Mouse (Mus musculus) megakaryocyte, embryonic 14.5 days (primary cell): ENCODE data around the gene Slc43a2. TPM values are rescaled to one million over a fixed set of nuclear protein-coding genes. Genes with fewer than 3 reads are reported as not detected.
"Not testable (repeated sequence)": the region's sequence is repeated elsewhere in the genome, so short reads cannot be mapped to it uniquely, and the experiment has no call there.

Experiments
- H3K27me3 ChIP-seq: replicated peaks from 2 replicates; pipeline ENCODE3; 2012; ENCODE audit warnings: inconsistent platforms
- H3K36me3 ChIP-seq: replicated peaks from 2 replicates; pipeline ENCODE3; 2012; ENCODE audit warnings: low read length, inconsistent platforms, mixed read lengths
- H3K4me1 ChIP-seq: 2 replicates; pipeline ENCODE4 v1.6.1; 2012; ENCODE audit warnings: inconsistent platforms
- H3K4me3 ChIP-seq: replicated peaks from 2 replicates; pipeline ENCODE3; 2012; ENCODE audit warnings: moderate library complexity, mild to moderate bottlenecking, inconsistent platforms
- H3K9me3 ChIP-seq: 2 replicates; pipeline ENCODE4 v1.6.1; 2012; ENCODE audit warnings: inconsistent platforms
- FLI1 ChIP-seq: IDR thresholded peaks from 2 replicates; pipeline ENCODE4 v1.6.1; 2012; ENCODE audit warnings: low read length, inconsistent platforms, mixed read lengths
- GATA1 ChIP-seq: IDR thresholded peaks from 3 replicates; pipeline ENCODE4 v1.6.1; 2012; ENCODE audit warnings: mixed read lengths, low read length, inconsistent platforms, borderline replicate concordance
- polyA plus RNA-seq: library from polyadenylated mRNA; stranded (reverse); fragments of >175 nt; gene quantifications from 2 replicates; pipeline ENCODE4 v1.2.3, GENCODE M21; 2012; ENCODE audit warnings: low replicate concordance; ENCODE audit not compliant: insufficient read depth

Gene Slc43a2
- polyA plus RNA-seq, 1 experiment: 35.4 TPM

- Histone ChIP-seq H3K36me3 (peaks cover 85% of the 10 kb centered on the region), H3K27me3 (no peaks in the 10 kb centered on the region), H3K4me3 (no peak overlapping the region), H3K4me1 (peaks cover 57% of the 10 kb centered on the region), H3K9me3 (no peaks in the 10 kb centered on the region)
- TF ChIP-seq GATA1 (no peak), FLI1 (no peak)
Observed at GRCm38 (mm10) chr11:75551321-75551720, 19.8 kb downstream of the Slc43a2 start.

- no peak for TF ChIP-seq GATA1
- Histone ChIP-seq H3K4me3 (no peak overlapping the region), H3K9me3 (no peaks in the 10 kb centered on the region), H3K27me3 (no peaks in the 10 kb centered on the region), H3K36me3 (peaks cover 84% of the 10 kb centered on the region), H3K4me1 (peaks cover 50% of the 10 kb centered on the region)
Observed at GRCm38 (mm10) chr11:75551961-75552441, 20.5 kb downstream of the Slc43a2 start.

DNA sequence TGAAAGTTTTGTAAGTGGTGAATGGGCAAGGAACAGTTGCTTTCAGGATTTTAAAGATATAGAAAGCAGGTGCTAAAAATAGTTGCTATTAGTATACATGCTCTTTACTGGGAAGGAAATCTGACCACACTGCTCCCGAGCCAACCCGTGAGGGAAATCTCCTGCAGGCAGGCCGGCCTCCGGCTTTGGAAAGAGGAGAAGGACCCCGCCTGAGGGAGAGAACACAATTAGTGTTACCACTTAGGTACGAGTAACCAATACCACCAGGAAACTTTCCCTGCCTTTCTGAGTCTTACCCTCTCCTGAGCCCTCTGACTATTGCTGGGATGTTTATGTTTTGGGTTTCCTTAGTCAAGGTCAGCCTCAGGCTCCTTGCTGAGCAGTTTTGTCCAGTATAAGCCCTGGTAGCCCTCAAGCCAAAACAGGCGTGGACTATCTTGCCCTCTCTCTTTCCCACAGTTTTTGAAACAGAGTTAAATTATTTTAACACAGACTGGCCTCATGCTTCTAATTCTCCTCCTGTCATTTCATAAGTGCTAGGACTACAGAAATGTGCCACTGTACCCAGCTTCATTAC lies 21.5 kb downstream of the Slc43a2 start:
- no peak for TF ChIP-seq GATA1
- TF ChIP-seq FLI1: no peak

DNA sequence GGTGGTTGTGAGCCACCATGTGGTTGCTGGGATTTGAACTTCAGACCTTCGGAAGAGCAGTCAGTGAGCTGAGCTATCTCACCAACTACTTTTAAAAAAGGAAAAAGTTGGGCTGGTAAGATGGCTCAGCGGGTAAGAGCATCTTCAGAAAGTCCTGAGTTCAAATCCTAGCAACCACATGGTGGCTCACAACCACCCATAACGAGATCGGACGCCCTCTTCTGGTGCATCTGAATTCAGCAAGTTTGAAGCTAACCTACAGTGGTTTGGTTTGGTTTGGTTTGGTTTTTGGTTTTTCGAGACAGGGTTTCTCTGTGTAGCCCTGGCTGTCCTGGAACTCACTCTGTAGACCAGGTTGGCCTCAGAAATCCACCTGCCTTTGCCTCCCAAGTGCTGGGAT lies 24.5 kb downstream of the Slc43a2 start:
- peaks cover 84% of the 10 kb centered on the region for H3K36me3 ChIP-seq
- H3K9me3 ChIP-seq, H3K4me3 ChIP-seq, H3K27me3 ChIP-seq: not testable (repeated sequence)
- H3K4me1 ChIP-seq: peaks cover 33% of the 10 kb centered on the region

More for the DNA sequence above, 21.5 kb downstream of the Slc43a2 start:
- peaks cover 84% of the 10 kb centered on the region for H3K36me3 ChIP-seq
- H3K4me3 ChIP-seq: no peak overlapping the region
- H3K4me1 ChIP-seq: peaks cover 41% of the 10 kb centered on the region
- peaks cover 7% of the 10 kb centered on the region; the same call in 1 of the 2 replicates for H3K9me3 ChIP-seq
- no peaks in the 10 kb centered on the region for H3K27me3 ChIP-seq

DNA sequence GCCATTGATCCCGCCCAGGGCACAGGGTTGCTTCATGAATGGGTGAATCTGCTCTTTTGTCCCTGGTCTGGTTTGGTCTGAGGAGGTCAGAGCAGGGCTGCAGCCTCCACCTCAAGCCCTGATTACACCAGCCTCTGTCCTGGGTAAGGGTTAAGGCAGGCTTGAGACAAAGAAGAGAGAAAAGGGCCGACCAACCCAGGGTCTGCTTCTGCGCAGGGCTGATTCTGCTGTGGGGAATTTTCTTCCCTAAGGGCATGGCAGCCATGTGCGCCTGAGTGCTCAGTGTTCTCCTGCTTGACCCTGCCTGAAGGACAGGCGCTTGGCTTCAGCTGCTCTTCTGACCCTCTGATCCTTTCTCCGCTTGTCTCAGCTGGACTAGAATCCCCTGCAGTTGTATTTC lies 25.6 kb downstream of the Slc43a2 start:
- TF ChIP-seq GATA1 (no peak), FLI1 (no peak)
- Histone ChIP-seq H3K4me3 (no peak overlapping the region), H3K27me3 (no peaks in the 10 kb centered on the region), H3K36me3 (peaks cover 84% of the 10 kb centered on the region), H3K4me1 (peaks cover 31% of the 10 kb centered on the region), H3K9me3 (peaks cover 7% of the 10 kb centered on the region; the same call in 1 of the 2 replicates)

DNA sequence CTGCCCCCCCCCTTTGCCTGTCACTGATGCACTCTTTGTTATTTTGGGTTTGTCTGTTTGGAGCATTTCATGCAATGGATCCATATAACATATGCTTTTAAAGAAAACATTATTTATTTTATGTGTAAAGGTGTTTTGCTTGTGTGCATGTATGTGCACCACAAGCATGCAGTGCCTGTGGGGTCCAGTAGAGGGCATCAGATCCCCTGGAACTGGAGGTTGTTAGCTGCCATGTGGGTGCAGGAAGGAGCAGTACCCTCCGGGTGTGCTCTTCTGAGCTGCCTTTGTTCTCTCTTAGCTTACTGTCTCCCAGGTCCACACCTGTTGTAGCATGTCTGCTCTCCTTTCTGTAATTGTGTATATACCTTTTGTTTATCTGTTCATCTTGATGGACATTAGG lies 26.6 kb downstream of the Slc43a2 start:
- Histone ChIP-seq H3K27me3 (no peaks in the 10 kb centered on the region), H3K4me3 (no peak overlapping the region), H3K9me3 (peaks cover 7% of the 10 kb centered on the region; the same call in 1 of the 2 replicates), H3K4me1 (peaks cover 31% of the 10 kb centered on the region), H3K36me3 (peaks cover 84% of the 10 kb centered on the region)
- TF ChIP-seq GATA1: no peak
- no peak for TF ChIP-seq FLI1

GRCm38 (mm10) chr11:75559870-75560504 lies 28.5 kb downstream of the Slc43a2 start:
- Histone ChIP-seq H3K36me3 (peaks cover 85% of the 10 kb centered on the region), H3K4me3 (no peak overlapping the region), H3K9me3 (peaks cover 7% of the 10 kb centered on the region; the same call in 1 of the 2 replicates), H3K4me1 (peaks cover 48% of the 10 kb centered on the region), H3K27me3 (no peaks in the 10 kb centered on the region)
- no peak for TF ChIP-seq GATA1
- no peak for TF ChIP-seq FLI1

DNA sequence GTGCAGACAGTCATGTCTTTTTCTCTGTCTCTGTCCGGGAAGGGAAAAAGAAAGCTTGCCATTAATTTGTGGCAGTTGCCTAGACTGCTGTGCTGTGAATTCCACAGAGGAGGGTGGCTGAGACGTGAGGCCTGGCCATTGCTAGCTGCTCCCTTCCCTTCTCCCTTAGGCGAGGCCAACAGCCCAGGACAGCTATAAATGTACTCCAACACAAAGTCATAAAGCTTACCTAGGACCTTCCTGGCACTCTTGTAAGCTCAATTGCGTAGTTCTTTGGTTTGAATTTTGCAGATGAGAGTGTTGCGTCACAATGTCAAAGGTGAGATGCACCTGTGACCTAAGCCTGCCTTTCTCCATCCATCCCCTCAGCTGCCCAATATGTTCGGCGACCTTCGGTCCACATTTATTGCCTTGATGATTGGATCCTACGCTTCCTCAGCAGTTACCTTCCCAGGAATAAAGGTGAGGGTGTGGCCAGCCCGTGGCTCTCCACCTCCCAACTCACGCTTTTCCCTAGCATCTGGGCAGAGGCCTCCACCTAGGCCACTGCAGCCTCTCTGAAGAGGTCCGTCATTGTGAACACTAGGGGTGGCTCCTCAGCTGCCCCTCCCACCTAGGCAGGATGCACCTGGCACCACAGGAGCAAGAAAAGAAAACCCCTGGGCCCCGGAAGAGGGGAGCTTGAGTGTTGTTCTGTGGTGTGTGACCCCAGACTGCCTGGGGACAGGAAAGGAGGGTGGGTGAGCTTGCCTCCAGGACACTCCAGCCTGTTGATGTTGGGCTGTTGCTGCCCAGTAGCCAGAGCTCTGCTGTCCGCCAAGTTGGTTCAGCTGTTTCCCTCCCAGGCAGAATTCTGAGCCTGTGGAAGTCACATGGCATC lies 29.3 kb downstream of the Slc43a2 start:
- H3K9me3 ChIP-seq: peaks cover 7% of the 10 kb centered on the region; the same call in 1 of the 2 replicates
- peaks cover 56% of the 10 kb centered on the region for H3K4me1 ChIP-seq
- TF ChIP-seq FLI1: no peak
- no peak for TF ChIP-seq GATA1
- H3K27me3 ChIP-seq: no peaks in the 10 kb centered on the region
- H3K36me3 ChIP-seq: peaks cover 88% of the 10 kb centered on the region
- no peak overlapping the region for H3K4me3 ChIP-seq

GRCm38 (mm10) chr11:75561410-75561791 lies 29.9 kb downstream of the Slc43a2 start:
- Histone ChIP-seq H3K9me3 (peaks cover 7% of the 10 kb centered on the region; the same call in 1 of the 2 replicates), H3K4me1 (peaks cover 62% of the 10 kb centered on the region), H3K27me3 (no peaks in the 10 kb centered on the region), H3K36me3 (peaks cover 94% of the 10 kb centered on the region), H3K4me3 (no peak overlapping the region)
- TF ChIP-seq GATA1 (no peak), FLI1 (no peak)
